Mouse (Mus musculus) thymus, adult 2 months (tissue): ENCODE results near the gene Ugt1a5. TPM values are rescaled to one million over a fixed set of nuclear protein-coding genes. Genes with fewer than 3 reads are reported as not detected.
"Not testable (repeated sequence)": the region's sequence is repeated elsewhere in the genome, so short reads cannot be mapped to it uniquely, and the experiment has no call there.

Experiments
- DNase-seq: peaks from one replicate; pipeline ENCODE4 v3.0.0; 2021
- H3K27ac ChIP-seq: fragments of 200-500 bp; 2 replicates; pipeline ENCODE4 v1.5.1; 2012; ENCODE audit warnings: low read length, control low read depth; ENCODE audit not compliant: control insufficient read depth, insufficient read depth
- H3K27me3 ChIP-seq: fragments of 200-500 bp; 2 replicates; pipeline ENCODE4 v1.6.1; 2012; ENCODE audit warnings: mild to moderate bottlenecking, low read length, moderate library complexity, mixed read lengths; ENCODE audit not compliant: control insufficient read depth, insufficient read depth
- H3K36me3 ChIP-seq: fragments of 200-500 bp; 2 replicates; pipeline ENCODE4 v1.6.1; 2012; ENCODE audit warnings: mild to moderate bottlenecking, low read length, moderate library complexity; ENCODE audit not compliant: control insufficient read depth, insufficient read depth
- H3K4me1 ChIP-seq: fragments of 200-500 bp; replicated peaks from 2 replicates; pipeline ENCODE4 v1.6.1; 2012; ENCODE audit warnings: low read length; ENCODE audit not compliant: control insufficient read depth, insufficient read depth
- H3K4me3 ChIP-seq: fragments of 200-500 bp; 2 replicates; pipeline ENCODE4 v1.5.1; 2012; ENCODE audit warnings: mild to moderate bottlenecking, low read length, control low read depth, moderate library complexity; ENCODE audit not compliant: control insufficient read depth, insufficient read depth
- CTCF ChIP-seq: fragments of 200-500 bp; IDR thresholded peaks from 2 replicates; pipeline ENCODE4 v1.5.1; 2012; ENCODE audit warnings: mild to moderate bottlenecking, control low read depth, low read length, moderate library complexity, borderline replicate concordance; ENCODE audit not compliant: control insufficient read depth, poor library complexity, insufficient read depth; ENCODE audit errors: extremely low read depth
- POLR2A ChIP-seq: fragments of 200-500 bp; IDR thresholded peaks from 2 replicates; pipeline ENCODE4 v1.6.1; 2012; ENCODE audit warnings: mild to moderate bottlenecking, low read length, control low read depth, moderate library complexity; ENCODE audit not compliant: control insufficient read depth, poor library complexity, insufficient read depth; ENCODE audit errors: extremely low read depth
- WGBS: fragments of 180-500 bp; shearing (Covaris S2); methylation state at CpG from one replicate; pipeline ENCODE4 v1.1.7; 2018; 5-methylcytosine and 5-hydroxymethylcytosine counted together
- polyA plus RNA-seq: library from polyadenylated mRNA; depleted of rRNA; stranded (reverse); fragments of >200 nt; gene quantifications from 2 replicates; pipeline ENCODE4 v1.2.3, GENCODE M21; 2012

The Ugt1a5 gene
- polyA plus RNA-seq, 1 experiment: 0.08 TPM

GRCm38 (mm10) chr1:88136646-88137045 lies 29.2 kb upstream of the Ugt1a5 start:
- H3K4me1 ChIP-seq: no peaks in the 10 kb centered on the region
- no peaks in the 10 kb centered on the region for H3K27me3 ChIP-seq
- H3K36me3 ChIP-seq: no peaks in the 10 kb centered on the region
- 92% methylated on average over 2 of the region's 2 CpGs for WGBS
- TF ChIP-seq POLR2A (no peak), CTCF (no peak)
- no peak overlapping the region for H3K27ac ChIP-seq
- no peak overlapping the region for H3K4me3 ChIP-seq
- DNase-seq: no peak

GRCm38 (mm10) chr1:88137264-88137663 lies 28.5 kb upstream of the Ugt1a5 start:
- no peak for DNase-seq
- no peaks in the 10 kb centered on the region for H3K36me3 ChIP-seq
- H3K27ac ChIP-seq: no peak overlapping the region
- no peaks in the 10 kb centered on the region for H3K4me1 ChIP-seq
- TF ChIP-seq POLR2A (no peak), CTCF (no peak)
- H3K4me3 ChIP-seq: no peak overlapping the region
- H3K27me3 ChIP-seq: no peaks in the 10 kb centered on the region
- WGBS: 96% methylated on average over 3 of the region's 3 CpGs

- TF ChIP-seq CTCF (no peak), POLR2A (no peak)
- H3K27ac ChIP-seq: no peak overlapping the region
- no peak for DNase-seq
- no peaks in the 10 kb centered on the region for H3K27me3 ChIP-seq
- no peak overlapping the region for H3K4me3 ChIP-seq
- no peaks in the 10 kb centered on the region for H3K36me3 ChIP-seq
- WGBS: 95% methylated on average over 1 of the region's 1 CpGs
- H3K4me1 ChIP-seq: no peaks in the 10 kb centered on the region
Measured at GRCm38 (mm10) chr1:88138145-88138544, 27.7 kb upstream of the Ugt1a5 start.

GRCm38 (mm10) chr1:88140492-88140891 lies 25.3 kb upstream of the Ugt1a5 start:
- WGBS: 73% methylated on average over 1 of the region's 1 CpGs
- not testable (repeated sequence) for H3K36me3 ChIP-seq, H3K4me1 ChIP-seq, H3K27ac ChIP-seq, DNase-seq, H3K27me3 ChIP-seq, H3K4me3 ChIP-seq

GRCm38 (mm10) chr1:88143966-88144675 lies 21.7 kb upstream of the Ugt1a5 start:
- DNase-seq: peak; percentile 39
- WGBS: 23% methylated on average over 5 of the region's 5 CpGs

GRCm38 (mm10) chr1:88145278-88145677 lies 20.5 kb upstream of the Ugt1a5 start:
- WGBS: 83% methylated on average over 2 of the region's 2 CpGs
- H3K4me1 ChIP-seq, H3K27me3 ChIP-seq, H3K4me3 ChIP-seq, H3K27ac ChIP-seq, H3K36me3 ChIP-seq: not testable (repeated sequence)
- peak; percentile 11 for DNase-seq

More at GRCm38 (mm10) chr1:88143966-88144675, 21.7 kb upstream of the Ugt1a5 start:
- H3K36me3 ChIP-seq, H3K27ac ChIP-seq, H3K4me1 ChIP-seq, H3K4me3 ChIP-seq, H3K27me3 ChIP-seq: not testable (repeated sequence)

- not testable (repeated sequence) for H3K36me3 ChIP-seq, H3K27me3 ChIP-seq, H3K4me3 ChIP-seq, DNase-seq, H3K27ac ChIP-seq, H3K4me1 ChIP-seq
- WGBS: 84% methylated on average over 2 of the region's 2 CpGs
Measured at GRCm38 (mm10) chr1:88150133-88150532, 15.7 kb upstream of the Ugt1a5 start.

- Histone ChIP-seq H3K36me3 (no peaks in the 10 kb centered on the region), H3K27ac (no peak overlapping the region), H3K27me3 (no peaks in the 10 kb centered on the region), H3K4me1 (no peaks in the 10 kb centered on the region; the same call in 1 of the 2 replicates), H3K4me3 (no peak overlapping the region)
- DNase-seq: no peak
- WGBS: 59% methylated on average over 2 of the region's 2 CpGs
- TF ChIP-seq POLR2A (no peak), CTCF (no peak)
Measured at GRCm38 (mm10) chr1:88158430-88158829, 7.4 kb upstream of the Ugt1a5 start.

- not testable (repeated sequence) for H3K27me3 ChIP-seq, H3K4me1 ChIP-seq, DNase-seq, H3K36me3 ChIP-seq, H3K4me3 ChIP-seq, H3K27ac ChIP-seq
- WGBS: 88% methylated on average over 7 of the region's 7 CpGs
Measured at GRCm38 (mm10) chr1:88172190-88172589, 6.4 kb downstream of the Ugt1a5 start.
